Mouse (Mus musculus) adrenal gland, postnatal 10 days (tissue): ENCODE data around the gene Epha8. TPM values are rescaled to one million over a fixed set of nuclear protein-coding genes. Genes with fewer than 3 reads are reported as not detected.

Experiments
- DNase-seq: peaks from one replicate; pipeline ENCODE4 v3.0.0; 2021; ENCODE audit warnings: mixed read lengths
- long read RNA-seq, 2 experiments: library from polyadenylated mRNA; stranded (forward); transcript quantifications; one replicate each; pipeline ENCODE4 v2.0.0; 2021
- total RNA-seq, 2 experiments: library from RNA; stranded (reverse); gene quantifications; 2 replicates each; pipeline ENCODE4 v1.2.3; 2021

The Epha8 gene
- total RNA-seq: under 1 TPM; 0.12 to 0.30 TPM
- long read RNA-seq, experiment 1, partial matches to known transcripts: 0 of 1 reads
- long read RNA-seq, experiment 1, other reads (novel, unspliced or antisense): 1 of 1 reads
- long read RNA-seq, experiment 2: 0 reads

DNA sequence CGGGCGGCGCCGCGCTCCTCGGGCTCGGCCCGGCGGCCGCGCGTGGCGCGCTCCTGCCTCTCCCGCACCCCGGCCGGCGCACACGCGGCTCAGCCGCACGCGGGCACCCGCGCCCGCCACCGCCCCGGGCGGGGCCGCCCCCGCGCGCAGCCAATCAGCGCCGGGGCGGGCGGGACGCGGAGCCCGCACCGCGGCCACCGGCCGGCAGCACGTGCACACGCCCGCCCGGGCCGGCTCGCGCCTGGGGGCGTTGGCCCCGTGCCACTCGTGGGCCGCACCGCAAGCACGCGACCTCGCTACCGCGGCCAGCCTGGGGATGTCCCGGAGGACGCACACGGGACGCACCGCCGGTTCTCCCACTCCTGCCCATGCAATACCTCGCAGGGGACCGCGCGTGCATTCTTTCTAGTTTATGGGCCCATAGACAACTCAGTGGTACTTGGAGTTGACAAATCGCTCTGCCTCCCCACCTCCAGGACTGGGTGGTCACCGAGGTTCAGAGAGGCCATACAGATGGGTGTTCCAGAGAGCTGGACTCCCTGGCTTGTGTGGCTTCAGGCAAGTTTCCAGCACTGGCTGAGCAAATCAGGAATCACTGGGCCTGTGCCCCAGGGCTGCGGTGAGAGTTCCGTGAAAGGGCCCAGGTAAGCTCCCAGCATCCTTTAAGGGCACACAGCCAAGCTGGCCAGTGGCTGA, at the start of gene Epha8:
Epha8 (minus strand) TSS at position 66 of the 696 bp plus-strand sequence.
- no peak for DNase-seq

DNA sequence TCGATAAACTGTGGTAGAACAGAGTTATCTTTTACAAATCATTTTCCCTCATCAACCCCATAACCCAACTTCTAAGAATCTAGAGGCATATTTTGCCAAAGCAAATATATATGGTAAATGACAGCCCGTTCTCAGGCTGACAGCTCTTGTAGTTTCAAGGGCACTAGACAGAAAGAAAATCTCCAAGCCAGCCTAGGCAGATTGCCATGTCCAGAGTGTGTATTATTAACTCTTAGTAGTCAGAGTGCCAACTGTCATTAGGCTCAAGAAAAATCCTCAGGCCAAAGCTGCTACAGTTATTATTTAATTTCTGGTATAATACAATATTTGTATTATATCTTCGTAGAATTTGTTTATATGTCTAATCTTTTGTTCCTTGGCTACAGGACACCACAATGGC, 45.2 kb upstream of the Epha8 start:
- DNase-seq: peak; percentile 61

DNA sequence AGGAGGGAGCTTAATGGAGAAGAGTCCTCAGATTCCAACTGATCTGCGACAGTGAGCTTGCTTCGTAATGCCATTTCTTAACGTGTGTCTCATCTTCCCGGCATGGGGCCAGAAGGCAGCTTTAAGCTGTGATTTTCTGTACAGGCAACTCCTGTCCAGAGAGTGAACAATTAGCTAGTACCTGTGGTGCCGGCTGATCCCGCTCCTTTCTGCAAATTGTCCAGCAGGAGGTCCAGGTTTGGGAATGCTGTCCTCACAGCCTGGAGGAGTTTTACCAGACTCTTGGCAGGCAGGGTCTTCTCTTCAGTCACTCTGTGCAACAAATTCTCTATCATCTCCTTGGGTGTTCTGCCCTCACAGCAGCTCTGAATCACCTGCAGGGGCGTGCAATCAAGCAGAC, 44.4 kb upstream of the Epha8 start:
- no peak for DNase-seq

DNA sequence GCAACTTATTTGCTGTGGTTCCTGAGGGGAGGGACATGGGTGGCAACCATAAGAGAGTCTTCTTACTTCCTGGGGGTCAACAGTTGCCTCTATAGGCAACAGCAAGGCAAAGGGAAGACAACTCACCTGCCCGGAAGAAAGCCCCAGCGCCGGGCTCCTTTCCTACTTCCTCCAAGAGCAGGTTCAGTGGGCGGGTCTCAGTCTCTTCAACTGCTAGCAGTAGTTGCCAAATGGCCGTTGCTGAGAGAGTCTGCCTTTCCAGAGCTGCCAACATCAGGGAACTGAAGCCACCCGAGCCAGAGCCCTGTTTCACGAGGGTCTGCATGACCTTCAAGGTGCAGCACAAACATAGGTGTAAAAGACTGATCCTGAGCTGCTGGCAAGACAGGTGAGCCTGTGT, 41.8 kb upstream of the Epha8 start:
- no peak for DNase-seq

DNA sequence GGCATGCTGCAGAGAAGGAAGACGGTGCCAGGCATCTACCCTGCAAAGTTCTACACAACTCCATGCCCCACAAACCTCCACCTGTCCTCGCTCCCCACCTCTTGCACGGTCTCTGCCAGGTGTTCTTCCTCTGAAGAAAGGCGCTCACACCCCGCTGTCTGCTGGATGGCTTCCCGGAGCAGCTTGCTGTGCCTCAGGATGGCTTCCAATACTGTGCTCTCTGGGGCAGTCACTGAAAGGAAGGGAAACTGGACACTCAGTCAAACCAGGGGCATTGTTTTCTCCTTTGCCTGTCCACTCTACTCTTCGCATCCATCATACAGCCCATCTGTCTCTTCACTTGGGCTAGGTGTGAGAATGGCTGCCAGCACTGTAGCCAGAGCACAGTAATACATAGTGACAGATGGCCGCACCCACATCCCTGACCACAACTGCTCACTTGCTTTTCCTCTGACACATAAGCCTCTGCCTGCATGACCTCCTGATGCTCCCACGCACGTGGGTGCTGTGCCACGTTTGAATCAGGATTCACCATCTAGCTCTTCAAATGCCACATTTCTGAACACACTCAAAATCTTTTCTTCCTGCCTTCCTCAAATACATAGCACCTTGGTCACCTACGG, 41.2 kb upstream of the Epha8 start:
- DNase-seq: no peak

DNA sequence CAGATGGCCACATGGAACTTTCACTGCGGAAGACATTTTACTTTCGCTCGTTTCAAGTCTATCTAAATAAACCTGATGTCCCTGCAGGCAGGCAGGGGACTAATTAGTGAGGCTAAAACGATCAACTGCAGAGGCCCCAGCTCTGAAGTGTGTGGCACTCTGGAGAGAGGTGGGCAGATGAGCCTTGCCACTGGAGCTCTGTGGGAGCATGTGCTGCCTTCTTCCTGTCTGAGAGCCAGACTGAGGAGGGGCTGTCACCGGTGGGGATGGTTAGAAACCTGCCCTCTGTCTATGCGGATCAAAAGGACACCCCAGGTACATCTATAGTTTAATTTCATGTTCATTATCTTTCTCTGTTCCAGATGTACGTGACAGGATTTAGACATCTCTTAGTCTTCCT, 40.3 kb upstream of the Epha8 start:
- DNase-seq: no peak

DNA sequence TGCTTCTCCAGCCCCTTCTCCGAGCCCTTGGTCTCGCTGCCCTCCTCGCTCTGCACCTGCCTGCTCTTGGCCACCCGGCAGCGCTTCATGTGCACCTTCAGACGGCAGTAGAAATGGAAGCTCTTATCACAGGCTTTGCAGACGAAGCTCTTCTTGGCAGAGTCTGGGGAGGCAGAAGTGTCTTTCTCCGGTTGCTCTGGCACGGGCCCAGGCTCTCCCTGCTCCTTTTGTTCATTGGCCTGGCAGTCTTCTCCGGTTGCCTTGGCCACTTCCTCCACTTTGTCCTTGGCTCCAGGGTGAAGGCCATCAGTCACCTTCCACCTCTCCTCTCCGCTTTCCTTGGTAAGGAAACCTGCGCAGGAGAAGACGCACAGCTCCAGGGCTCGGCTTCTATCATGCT, 38.7 kb upstream of the Epha8 start:
- peak; percentile 26 for DNase-seq

DNA sequence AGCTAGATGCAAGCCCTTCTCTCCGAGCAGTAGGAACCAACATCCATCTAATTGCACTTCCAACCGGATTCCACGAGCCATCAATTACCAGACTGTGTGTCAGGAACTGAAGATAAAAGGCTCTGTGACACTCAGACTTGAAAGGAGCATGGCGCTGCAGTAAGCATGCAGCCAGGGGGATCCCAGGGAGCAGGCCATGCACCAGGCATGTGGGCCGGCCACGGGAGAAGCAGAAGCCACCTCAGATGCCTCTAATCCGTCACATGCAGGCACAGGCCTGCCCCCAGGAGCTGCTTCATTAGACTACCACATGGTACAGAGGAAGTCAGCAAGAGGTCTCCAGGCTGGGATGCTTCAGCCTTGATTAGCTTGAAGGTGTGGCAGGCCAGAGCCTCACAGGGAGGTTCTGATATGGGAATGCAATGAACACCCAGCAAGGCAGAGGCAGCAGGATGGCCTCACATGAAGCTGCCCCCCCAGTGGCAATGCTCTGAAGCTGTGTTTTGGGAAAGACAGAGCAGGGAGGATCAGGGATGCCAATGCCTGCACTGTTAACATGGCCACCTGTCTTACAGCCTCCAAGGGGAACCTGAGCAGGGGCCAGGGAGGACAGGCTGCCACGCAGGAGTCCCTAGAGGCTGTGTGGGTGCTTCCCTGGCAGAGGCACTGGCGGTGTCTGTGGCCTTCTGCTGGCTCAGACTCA, 25.5 kb upstream of the Epha8 start:
- DNase-seq: no peak

DNA sequence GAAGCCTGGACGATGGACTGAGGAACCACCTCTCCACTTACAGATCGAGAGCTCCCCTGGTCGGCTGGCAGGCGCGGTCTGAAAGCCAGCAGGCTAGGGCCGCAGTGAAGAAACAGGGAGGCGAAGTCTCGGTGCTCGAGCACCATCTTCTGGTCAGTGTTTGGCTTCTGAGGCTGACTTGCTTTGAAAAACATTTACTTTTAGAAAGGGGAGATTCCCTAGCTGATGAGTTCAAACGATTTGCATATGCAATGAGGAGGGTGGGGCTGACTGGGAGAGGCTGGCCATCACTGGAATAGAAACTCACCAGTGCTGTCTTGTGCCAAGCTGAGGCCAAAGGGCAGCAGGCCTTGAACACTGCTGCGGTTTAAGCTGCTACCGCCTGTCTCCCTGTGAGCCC, 24.7 kb upstream of the Epha8 start:
- peak; percentile 78 for DNase-seq

DNA sequence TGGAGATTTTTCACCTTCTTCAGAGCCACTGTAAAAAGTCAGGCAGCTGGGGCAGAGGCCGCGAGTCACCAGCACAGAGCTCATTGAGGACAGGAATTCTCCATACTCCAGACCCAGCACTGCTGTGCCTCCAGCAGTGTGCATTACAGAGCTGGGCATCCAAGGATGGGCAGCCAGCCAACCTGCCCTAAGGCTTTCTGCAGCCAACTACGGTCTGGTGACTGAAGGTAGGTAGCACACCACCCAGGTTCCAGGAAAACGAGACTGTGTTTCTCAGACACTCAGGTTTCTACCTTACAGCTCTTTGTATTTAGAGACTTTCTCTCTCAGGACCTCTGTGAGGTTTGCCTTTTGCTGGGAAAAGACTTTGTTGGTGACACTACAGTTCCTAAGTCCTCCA, 24.3 kb upstream of the Epha8 start:
- DNase-seq: no peak

DNA sequence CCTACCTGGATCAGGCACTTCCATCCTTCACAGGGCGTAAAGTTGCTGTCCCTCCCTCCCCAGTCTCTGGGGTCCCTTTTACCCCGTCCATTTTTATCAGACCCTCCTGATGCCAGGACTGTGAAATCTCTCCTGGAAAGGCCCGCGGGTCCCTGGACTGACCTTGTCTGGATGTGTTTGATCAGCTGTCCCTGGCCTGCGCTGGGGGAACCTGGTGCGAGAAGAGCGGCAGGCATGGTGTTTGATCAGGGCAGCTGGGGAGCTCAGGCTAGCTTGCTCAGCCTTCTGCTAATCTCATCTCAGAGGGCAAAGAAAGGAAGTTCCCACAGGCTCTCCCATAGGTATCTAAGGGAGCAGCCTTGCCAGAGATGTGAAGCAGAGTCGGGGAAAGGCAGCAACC, 20.6 kb upstream of the Epha8 start:
- no peak for DNase-seq

DNA sequence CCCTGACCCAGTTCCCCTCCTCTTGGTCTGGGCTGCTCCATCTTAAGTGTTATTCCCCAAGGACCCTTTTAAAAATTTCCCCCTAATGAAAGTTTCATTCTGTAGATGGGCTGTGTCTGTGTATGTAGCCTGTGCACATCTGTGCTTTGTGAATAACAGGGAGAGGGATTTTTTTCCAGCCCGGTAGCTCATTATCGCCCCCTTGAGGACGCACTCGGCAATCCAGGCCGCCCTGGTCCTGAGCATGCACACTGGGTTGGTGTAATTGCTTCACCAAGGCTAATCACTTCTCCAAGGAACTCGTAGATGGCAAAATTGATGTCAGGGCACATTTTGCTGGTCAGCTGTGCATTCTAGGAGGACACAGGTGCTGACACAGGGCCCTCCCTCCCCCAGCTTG, 14.3 kb upstream of the Epha8 start:
- DNase-seq: peak; percentile 81

DNA sequence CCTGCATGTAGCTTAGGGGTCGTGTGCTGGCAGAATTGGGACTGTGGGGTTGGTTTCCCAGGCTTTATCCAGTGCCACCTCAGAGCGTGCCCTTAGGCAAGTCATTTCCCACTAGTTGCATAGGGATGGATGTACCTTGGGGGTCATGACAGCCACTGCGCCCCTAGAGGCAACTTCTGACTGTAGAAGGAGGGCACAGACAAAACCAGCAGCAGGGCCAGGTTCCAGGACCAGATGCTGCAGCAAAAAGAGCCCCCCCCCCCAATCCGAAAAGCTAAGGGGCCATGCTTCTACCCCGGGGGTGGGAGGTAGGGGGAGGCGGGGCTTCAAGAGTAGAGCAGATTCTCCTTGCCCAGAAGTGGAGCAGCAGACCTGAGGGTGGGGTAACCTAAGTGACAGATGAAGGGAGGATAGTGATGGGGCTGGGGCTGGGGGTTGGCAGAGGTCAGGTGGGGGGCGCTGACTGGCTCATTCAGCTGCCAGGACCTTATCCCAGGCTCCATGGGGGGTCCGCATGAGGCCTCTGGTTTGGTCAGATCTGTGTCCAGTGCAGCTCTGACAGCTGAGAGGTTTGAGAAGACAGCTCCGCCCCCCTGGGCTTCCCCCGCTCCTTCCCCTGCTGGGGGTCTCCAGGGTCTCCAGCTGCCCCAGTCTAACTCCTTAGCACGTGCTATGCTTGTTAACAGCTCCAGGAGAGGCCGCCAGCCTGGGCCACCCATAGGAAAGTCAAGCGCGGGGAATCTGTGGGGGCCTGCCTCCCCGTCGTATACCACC, 13.1 kb upstream of the Epha8 start:
- no peak for DNase-seq

DNA sequence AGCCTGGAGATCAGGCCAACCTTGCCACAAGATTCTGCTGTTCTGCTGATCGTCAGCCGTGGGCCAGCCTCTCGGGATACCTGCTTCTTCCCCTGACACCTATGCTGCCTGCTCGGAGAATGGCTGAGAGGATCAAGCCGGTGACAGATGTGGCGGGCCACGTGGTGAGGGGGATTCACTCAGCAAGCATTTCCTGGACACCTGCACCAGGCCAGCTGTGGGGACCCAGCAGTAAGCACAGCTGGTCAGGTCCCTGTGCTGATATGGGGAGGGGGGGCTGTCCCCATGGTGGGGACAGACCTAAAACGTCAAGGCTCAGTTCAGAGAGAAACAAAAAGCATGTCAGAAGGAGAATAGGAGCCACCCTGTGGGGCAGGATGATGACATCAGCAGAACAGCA, 12.5 kb upstream of the Epha8 start:
- DNase-seq: no peak

DNA sequence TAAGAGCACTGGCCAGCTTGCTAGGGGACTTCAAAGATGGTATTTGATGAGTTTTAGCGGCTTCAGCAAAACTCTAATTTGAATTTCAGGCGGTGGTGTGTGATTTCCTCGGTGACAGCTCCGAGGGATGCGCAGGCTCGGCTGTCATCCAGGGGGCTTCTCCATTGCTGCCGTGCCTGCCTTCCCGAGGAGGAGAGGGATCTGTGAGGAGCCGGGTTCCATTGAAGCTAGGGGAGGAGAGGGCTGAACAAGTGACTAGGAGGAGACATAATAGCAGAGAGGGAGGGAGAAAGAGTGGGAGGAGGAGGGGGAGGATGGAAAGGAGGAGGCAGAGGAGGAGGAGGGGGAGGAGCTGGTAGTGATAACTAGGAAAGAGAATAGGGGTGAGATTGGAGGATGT, 10.9 kb upstream of the Epha8 start:
- no peak for DNase-seq

DNA sequence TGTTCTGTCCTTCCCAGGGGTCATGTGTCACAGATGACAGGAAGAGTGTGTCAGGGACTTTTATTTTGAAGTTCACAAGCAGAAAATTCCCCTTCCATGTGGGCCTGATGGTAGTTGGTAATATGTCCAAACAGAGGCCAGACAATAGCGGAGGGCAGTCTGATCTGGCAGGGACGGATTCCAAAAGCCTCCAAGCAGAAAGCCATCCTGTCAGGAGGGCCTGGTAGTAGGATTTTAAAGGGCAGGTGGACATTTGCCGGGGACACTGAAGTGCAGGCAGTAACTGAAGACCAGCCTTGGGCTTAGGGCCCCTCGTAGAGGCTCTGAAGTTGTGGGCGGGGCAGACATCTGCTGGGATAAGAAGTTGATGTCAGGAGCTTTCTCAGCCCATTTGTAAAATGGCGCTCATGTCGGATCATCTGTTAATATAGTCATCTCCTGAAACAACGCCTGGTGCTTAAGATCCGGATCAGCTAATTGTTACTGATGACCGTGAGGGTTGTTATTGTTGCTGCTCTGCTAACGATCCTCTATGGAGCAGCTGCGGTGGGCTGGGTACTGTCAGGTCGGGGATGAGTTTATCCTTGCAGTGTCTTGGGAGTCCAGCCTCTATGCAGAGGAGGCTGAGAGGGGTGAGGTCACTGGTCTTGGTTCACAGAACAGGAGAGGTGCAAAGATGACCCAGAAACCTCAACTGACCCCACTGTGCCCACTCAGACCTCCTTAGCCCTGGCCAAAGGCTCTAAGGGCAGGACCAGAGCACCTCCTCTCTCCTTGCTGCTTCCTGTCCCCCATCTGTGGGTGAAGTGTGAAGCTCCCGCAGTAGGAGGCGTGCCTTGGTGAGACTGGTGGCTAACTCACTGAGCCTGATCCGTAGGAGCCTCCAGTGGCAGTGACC, 10.1 kb upstream of the Epha8 start:
- no peak for DNase-seq

DNA sequence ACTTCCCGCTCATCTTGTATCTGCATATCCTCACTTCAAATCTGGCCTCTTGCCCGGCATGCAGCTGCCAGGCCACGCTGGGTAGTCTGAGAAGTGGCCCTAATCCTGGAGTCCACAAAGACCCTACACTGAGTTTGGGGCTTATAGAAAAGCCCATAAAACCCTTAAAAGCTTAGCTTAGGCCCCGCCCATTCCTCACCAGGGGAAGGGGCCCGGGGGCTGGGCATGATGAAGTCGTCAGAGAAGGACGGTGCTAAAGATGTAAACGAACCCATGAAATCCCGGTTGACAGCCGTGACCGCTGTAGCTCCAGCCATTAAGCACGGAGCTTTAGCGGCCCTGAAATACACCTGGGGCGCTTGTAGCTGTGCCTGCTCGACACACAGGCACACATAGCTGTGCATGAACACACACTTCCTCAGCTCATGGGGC, 8.4 kb upstream of the Epha8 start:
- DNase-seq: no peak

DNA sequence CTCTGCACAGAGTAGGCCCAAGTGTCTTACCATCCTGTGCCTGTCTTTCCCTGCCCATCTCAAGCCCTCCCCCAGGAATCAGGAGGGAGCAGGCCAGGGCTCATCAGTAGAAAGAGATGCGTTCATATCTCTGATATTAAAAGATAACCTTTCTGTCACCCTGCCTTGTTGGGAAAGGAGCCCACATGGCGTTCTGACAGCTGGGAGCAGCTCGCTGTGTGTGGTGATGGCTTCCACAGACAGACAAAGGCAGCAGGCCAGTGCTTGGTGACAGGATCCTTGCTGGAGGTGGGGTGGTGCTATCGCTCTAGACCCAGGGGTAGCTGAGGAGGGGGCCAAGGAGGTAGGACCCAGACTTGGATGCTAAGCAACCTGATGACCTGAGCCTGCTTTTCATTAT, 5.8 kb upstream of the Epha8 start:
- no peak for DNase-seq

DNA sequence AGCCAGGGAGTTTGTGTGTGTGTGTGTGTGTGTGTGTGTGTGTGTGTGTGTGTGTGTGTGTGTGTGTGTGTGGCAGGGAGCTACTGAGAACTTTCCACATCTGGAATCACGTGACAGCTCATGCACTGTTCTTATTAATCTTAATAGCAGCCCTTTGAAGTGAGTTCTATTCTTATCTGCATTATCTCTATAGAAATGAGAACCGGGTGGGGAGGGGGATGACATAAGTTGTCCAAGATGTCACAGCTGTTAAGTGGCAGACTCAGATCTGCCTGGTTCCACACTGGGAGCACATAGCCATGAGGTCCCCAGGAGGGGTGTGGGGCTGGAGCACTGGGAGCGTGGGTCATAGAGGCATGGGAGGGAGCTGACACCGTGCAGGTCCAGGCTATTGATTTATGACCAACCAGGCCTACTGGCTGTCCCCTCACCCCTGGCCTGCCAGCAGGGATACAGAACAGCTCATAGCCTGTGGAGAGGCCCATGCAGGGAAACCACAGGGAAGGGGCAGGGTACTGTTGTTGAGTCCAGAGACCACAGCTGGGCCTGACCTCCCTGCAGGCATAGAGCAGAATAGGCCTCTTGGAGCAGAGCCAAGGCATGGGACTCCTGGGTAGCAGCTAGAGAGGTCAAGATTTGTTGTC, 5.1 kb upstream of the Epha8 start:
- DNase-seq: peak; percentile 25

DNA sequence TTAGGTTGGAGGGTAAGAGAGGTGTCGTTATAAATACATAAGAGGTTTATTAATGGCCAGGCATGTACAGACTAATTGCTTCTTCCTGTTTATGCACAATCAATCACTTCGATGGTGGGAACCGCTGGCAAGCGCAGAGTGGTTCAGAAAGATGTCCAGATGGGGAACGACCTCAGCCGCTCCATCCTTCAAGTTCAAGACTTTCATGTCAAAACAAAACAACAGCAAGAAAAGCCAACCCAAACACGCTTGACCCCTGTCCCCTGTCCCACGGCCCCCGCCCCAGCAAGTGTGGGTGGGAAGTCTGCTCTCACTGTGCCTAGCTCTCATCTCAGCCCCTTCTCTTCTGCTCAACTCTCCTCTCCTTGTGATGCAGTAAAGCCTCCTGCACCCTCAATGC, 4.0 kb upstream of the Epha8 start:
- DNase-seq: no peak

DNA sequence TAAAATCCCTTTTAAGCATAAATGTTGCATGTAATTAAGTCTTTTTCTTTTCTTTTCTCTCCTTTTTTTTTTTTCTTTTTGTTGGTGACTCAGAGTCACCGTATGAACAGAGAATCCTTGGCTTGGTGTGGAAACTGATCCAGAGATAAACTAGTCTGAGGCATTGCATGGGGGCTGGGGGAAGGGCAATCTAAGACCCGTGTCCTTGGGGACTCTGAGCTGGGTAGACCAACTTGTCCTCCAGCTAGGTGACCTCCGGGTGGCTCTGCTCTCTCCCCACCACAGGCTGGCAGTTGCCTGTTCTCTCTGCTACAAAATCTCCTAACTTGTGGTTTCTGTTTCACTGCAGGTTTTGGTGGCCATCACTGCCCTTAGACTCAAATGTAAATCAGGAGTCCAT, 3.5 kb upstream of the Epha8 start:
- peak; percentile 53 for DNase-seq
